Mouse (Mus musculus): ENCODE data around the gene Akr1c19.

- no peak for TF ChIP-seq CTCF (IDR thresholded peaks at IDR 0.05; ENCODE audit: low read depth)
- no peak for TF ChIP-seq EP300 (IDR thresholded peaks at IDR 0.05; ENCODE audit: low read depth)
Measured at GRCm38 (mm10) chr13:4257349-4257748, 28.8 kb downstream of the Akr1c19 start.

All from liver, postnatal 0 days (tissue).